Mouse (Mus musculus) Patski (cell line): ENCODE measurements around the gene Pip4k2c. TPM values are rescaled to one million over a fixed set of nuclear protein-coding genes. Genes with fewer than 3 reads are reported as not detected.

Source experiments
- ATAC-seq: fragments of 100-300 bp; one replicate; pipeline ENCODE4 v1.8.0; 2021
- CTCF ChIA-PET: fragments of 350-600 bp; sonication (Branson Sonifier 250); formaldehyde crosslinking; loops from one replicate; lab custom pipeline; 2022; ENCODE audit warnings: inconsistent platforms; lab: Charles Lee
- POLR2A ChIA-PET: fragments of 350-600 bp; sonication (Branson Sonifier 250); formaldehyde crosslinking; loops from one replicate; lab custom pipeline; 2022; ENCODE audit warnings: antibody characterized with exemption, inconsistent platforms; lab: Charles Lee
- DNase-seq: peaks from one replicate; pipeline ENCODE4 v3.0.0-alpha.2; 2011; ENCODE audit warnings: low read depth, low spot score
- H3K27me3 ChIP-seq: fragments of 371-371 bp; one replicate; pipeline ENCODE4 v1.5.1; 2021
- CTCF ChIP-seq: fragments of 100-300 bp; IDR thresholded peaks from one replicate; pipeline ENCODE4 v1.5.1; 2021
- in situ Hi-C: fragments of 300-500 bp; cut with MboI; formaldehyde crosslinking; loops from 3 replicates; pipeline ENCODE4 v1.11.1; 2018; ENCODE audit warnings: low pct_unique_long_range_greater_than_20kb, mixed read lengths
- polyA plus RNA-seq: library from polyadenylated mRNA; unstranded; gene quantifications from one replicate; pipeline ENCODE4 v1.2.3, GENCODE M21; 2021

Gene Pip4k2c
- polyA plus RNA-seq, 1 experiment from 2014 or later, result 76.8 TPM

DNA sequence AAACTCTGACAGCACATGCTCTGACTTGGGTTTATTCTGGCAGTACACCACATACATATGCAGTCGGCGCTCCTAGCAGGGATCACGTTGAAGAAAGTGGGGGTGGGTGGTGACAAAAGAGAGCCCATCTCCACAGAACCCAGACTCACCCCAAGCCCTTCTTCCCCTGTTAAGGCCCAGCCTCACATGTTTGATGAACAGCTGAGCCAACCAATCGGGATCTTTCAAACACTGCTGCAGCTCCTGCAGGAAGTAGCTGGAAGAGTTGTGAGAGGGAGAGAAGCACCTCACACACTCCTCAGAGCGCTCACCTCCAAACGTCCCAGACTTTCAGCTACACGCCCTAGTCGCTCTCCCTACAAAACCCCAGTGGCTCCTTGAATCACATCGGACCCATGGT lies 26.3 kb downstream of the Pip4k2c start:
- H3K27me3 ChIP-seq, result no peaks in the 10 kb centered on the region
- in situ Hi-C loops, result loop anchor here (5.0 kb wide), 1 partner anchor 37 kb away; no protein-coding TSS in a partner anchor
- ATAC-seq, result no peak
- ChIA-PET POLR2A (interaction anchor here (1.4 to 2.1 kb wide), 2 partner anchors 14 to 37 kb away, joined by 3 to 6 read pairs; no protein-coding TSS in a partner anchor), CTCF (interaction anchor here (1.3 to 1.6 kb wide), 2 partner anchors 14 to 44 kb away, joined by 6 read pairs; no protein-coding TSS in a partner anchor)
- TF ChIP-seq CTCF, result no peak
- DNase-seq, result no peak

GRCm38 (mm10) chr10:127183759-127184158 lies 27.6 kb downstream of the Pip4k2c start:
- in situ Hi-C loops, result no loop called here
- no peak for TF ChIP-seq CTCF
- ChIA-PET CTCF (interaction anchor here (0.9 to 1.3 kb wide), 2 partner anchors 25 to 45 kb away, joined by 3 to 6 read pairs; no protein-coding TSS in a partner anchor), POLR2A (interaction anchor here (1.4 kb wide), 1 partner anchor 39 kb away, joined by 3 read pairs; no protein-coding TSS in a partner anchor)
- no peaks in the 10 kb centered on the region for H3K27me3 ChIP-seq
- DNase-seq (no peak), ATAC-seq (no peak)

GRCm38 (mm10) chr10:127182624-127183023 lies 28.8 kb downstream of the Pip4k2c start:
- no peak for TF ChIP-seq CTCF
- ChIA-PET POLR2A (no interaction called here), CTCF (interaction anchor here (1.5 kb wide), 1 partner anchor 14 kb away, joined by 4 read pairs; no protein-coding TSS in a partner anchor)
- DNase-seq, result no peak
- ATAC-seq, result no peak
- in situ Hi-C loops, result no loop called here
- H3K27me3 ChIP-seq, result no peaks in the 10 kb centered on the region

- no peak for TF ChIP-seq CTCF
- H3K27me3 ChIP-seq, result no peaks in the 10 kb centered on the region
- ATAC-seq (no peak), DNase-seq (no peak)
- POLR2A ChIA-PET, result no interaction called here
- in situ Hi-C loops, result no loop called here
- CTCF ChIA-PET, result interaction anchor here (1.5 kb wide), 1 partner anchor 15 kb away, joined by 4 read pairs; no protein-coding TSS in a partner anchor
Observed at GRCm38 (mm10) chr10:127181566-127181965, 29.8 kb downstream of the Pip4k2c start.

DNA sequence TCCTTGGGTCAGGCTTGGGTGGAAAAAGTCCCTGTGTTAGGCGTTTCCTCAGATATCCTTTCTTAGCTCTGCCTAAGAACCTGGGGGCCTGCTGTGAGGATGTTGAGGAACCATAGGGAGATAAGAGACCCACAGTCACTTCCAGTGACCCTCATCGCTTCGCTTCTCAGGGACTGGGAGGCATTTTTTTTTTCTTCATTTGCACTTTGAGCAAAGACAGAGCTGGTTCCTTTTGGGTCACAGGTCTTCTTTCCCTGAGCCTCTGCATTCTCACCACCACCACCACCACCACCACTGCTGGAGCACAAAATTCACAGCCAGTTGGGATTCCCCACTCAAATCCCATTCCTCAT lies 30.7 kb downstream of the Pip4k2c start:
- in situ Hi-C loops, result no loop called here
- DNase-seq, result no peak

DNA sequence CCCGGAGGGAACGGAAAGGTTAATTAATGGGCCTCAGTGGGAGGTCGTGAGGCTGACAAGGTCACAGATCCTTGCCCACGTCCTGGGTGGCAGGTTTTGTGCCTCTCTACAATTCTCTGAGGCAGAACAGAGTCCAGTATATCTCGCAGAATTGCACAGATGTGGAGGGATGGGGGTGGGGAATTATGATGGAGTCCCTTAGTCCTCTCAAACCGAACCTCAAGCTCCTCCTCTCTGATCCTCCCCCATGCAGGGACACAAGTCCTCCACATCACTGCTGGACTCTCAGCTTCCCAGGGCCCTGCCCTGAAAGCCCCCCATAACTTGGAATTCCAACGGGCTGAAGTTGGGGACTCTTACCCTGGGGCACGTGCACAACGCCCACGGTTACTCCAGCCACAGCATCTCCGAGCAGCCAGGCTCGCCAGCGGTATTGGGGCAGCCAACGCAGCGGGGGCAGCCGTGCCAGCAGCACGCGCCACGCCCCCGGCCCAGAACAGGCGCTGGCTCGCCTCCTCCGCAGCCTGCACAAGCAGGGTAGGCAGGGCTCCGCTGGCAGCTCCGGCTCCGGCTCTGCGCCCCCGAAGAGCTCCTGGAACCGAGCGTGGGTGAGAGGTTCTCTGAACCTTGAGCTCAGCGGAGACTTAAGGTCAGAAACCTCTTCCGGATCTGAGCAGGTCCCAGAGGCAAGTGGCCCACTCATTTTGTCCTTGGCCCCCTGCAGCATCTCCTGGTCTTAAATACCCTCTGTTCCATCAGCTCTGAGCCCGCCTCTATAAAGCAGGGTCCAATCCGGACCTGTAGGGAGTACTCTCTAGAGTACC lies 31.3 kb downstream of the Pip4k2c start, which contains the start of gene Slc26a10:
Gene Slc26a10 (minus strand): TSS at position 775 of the 824 bp plus-strand sequence.
- CTCF ChIA-PET, result no interaction called here
- DNase-seq, result no peak
- H3K27me3 ChIP-seq, result no peaks in the 10 kb centered on the region
- no peak for ATAC-seq
- in situ Hi-C loops, result no loop called here
- TF ChIP-seq CTCF, result no peak
- POLR2A ChIA-PET, result interaction anchor here (0.7 kb wide), 1 partner anchor 9 kb away, joined by 3 read pairs; no protein-coding TSS in a partner anchor

More for the DNA sequence above, 30.7 kb downstream of the Pip4k2c start:
- no peak for ATAC-seq
- no peak for TF ChIP-seq CTCF
- POLR2A ChIA-PET, result interaction anchor here (0.7 kb wide), 1 partner anchor 10 kb away, joined by 3 read pairs; no protein-coding TSS in a partner anchor
- CTCF ChIA-PET, result no interaction called here
- H3K27me3 ChIP-seq, result no peaks in the 10 kb centered on the region

DNA sequence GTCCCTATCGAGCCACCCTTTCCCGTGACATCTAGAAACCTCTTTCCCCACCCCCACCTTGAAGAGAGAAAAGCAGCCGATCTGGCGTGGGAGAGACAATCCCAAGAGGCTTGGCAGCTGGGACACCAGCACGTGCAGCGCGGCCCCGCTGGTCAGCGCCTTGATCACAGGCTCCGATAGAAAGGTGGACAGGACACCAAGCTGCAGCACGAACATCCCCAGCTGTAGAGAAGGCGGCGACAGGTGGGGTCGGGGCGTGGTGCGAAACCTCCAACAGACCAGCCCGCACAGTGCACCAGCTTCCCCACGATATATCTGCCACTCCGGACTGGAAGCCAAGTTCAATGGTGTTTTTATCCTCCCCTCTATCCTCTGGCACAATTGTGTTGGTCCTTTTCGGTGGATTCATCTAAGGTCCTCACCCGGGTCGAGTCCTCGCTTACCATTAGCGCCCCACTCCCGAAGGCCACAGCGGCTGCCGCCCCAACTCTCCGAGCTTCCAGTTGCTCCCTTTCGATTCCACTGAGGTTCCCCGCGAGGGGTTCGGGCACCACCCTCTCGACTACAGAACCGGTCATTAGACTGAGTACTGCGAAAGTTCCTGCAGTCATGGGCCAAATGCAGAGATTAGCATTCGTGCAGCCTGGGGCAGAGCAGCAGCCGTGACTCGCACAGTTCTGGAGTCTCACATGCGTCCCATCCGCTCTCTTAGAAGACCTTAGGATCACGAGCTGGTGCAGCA lies 32.9 kb downstream of the Pip4k2c start:
- TF ChIP-seq CTCF, result no peak
- ChIA-PET POLR2A (interaction anchor here (0.6 kb wide), 2 partner anchors 9 to 46 kb away, joined by 3 read pairs; no protein-coding TSS in a partner anchor), CTCF (interaction anchor here (1.4 to 1.6 kb wide), 2 partner anchors 13 to 43 kb away, joined by 3 read pairs; no protein-coding TSS in a partner anchor)
- ATAC-seq (no peak), DNase-seq (no peak)
- no peaks in the 10 kb centered on the region for H3K27me3 ChIP-seq
- in situ Hi-C loops, result no loop called here

DNA sequence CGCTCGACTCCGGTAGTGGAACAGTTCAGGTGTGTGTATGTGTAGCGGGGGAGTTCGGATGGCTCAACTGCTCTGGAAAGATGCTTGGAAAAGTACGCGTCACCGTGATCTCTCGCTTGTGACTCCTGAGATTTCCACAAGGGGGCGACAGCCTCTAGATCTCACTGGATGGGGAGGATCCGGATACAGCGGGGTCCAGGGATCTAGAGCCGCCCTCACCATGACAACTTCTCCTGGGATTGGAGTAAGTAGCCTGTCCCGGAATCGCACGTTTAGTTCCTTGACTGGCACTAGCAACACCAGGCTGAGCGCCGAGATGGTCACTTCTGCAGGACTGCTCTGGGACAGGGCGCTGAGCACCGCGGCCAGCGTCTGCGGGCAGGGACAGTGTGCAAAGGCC lies 33.7 kb downstream of the Pip4k2c start:
- DNase-seq (no peak), ATAC-seq (no peak)
- in situ Hi-C loops, result no loop called here
- POLR2A ChIA-PET, result no interaction called here
- H3K27me3 ChIP-seq, result no peaks in the 10 kb centered on the region
- CTCF ChIA-PET, result interaction anchor here (1.6 to 2.1 kb wide), 2 partner anchors 10 to 13 kb away, joined by 3 to 9 read pairs; no protein-coding TSS in a partner anchor
- no peak for TF ChIP-seq CTCF

GRCm38 (mm10) chr10:127177235-127177634 lies 34.1 kb downstream of the Pip4k2c start:
- DNase-seq (no peak), ATAC-seq (no peak)
- POLR2A ChIA-PET, result no interaction called here
- CTCF ChIA-PET, result interaction anchor here (2.1 kb wide), 1 partner anchor 10 kb away, joined by 9 read pairs; no protein-coding TSS in a partner anchor
- no peaks in the 10 kb centered on the region for H3K27me3 ChIP-seq
- in situ Hi-C loops, result no loop called here
- no peak for TF ChIP-seq CTCF

- H3K27me3 ChIP-seq, result no peaks in the 10 kb centered on the region
- POLR2A ChIA-PET, result no interaction called here
- DNase-seq (no peak), ATAC-seq (no peak)
- TF ChIP-seq CTCF, result no peak
- in situ Hi-C loops, result no loop called here
- CTCF ChIA-PET, result interaction anchor here (2.1 kb wide), 1 partner anchor 9 kb away, joined by 9 read pairs; no protein-coding TSS in a partner anchor
Observed at GRCm38 (mm10) chr10:127176756-127177155, 34.6 kb downstream of the Pip4k2c start.
